Mouse (Mus musculus): ENCODE data around the gene Gpbar1.
"Not testable (repeated sequence)": the region's sequence is repeated elsewhere in the genome, so short reads cannot be mapped to it uniquely, and the experiment has no call there.

The Gpbar1 gene

GRCm38 (mm10) chr1:74326916-74327315 lies 48.6 kb downstream of the Gpbar1 start:
- not testable (repeated sequence) for DNase-seq (ENCODE audit: low spot score)
